Mouse (Mus musculus) neural tube, embryonic 12.5 days (tissue): Measurements from ENCODE around the gene Lmo4. TPM values are rescaled to one million over a fixed set of nuclear protein-coding genes. Genes with fewer than 3 reads are reported as not detected.

Source experiments
- ATAC-seq: fragments of 200-750 bp; cut with Nextera tagmentation; 2 replicates; pipeline ENCODE4 v1.8.0; 2017; ENCODE audit warnings: low read depth, mild to moderate bottlenecking, moderate TSS enrichment, moderate library complexity; ENCODE audit not compliant: low FRiP score
- H3K27ac ChIP-seq: fragments of 300-500 bp; sonication (generic); 2 replicates; pipeline ENCODE4 v1.5.1; 2016
- H3K27me3 ChIP-seq: fragments of 300-500 bp; sonication (generic); replicated peaks from 2 replicates; pipeline ENCODE4 v1.6.1; 2016; ENCODE audit warnings: mild to moderate bottlenecking
- H3K36me3 ChIP-seq: fragments of 300-500 bp; sonication (generic); 2 replicates; pipeline ENCODE4 v1.6.1; 2016; ENCODE audit warnings: mild to moderate bottlenecking
- H3K4me1 ChIP-seq: fragments of 300-500 bp; sonication (generic); 2 replicates; pipeline ENCODE4 v1.6.1; 2016
- H3K4me2 ChIP-seq: fragments of 300-500 bp; sonication (generic); replicated peaks from 2 replicates; pipeline ENCODE4 v1.6.1; 2016; ENCODE audit warnings: mild to moderate bottlenecking
- H3K4me3 ChIP-seq: fragments of 300-500 bp; sonication (generic); 2 replicates; pipeline ENCODE4 v1.5.1; 2016
- H3K9ac ChIP-seq: fragments of 300-500 bp; sonication (generic); 2 replicates; pipeline ENCODE4 v1.6.1; 2016; ENCODE audit warnings: mild to moderate bottlenecking
- H3K9me3 ChIP-seq: fragments of 300-500 bp; sonication (generic); 2 replicates; pipeline ENCODE4 v1.6.1; 2016; ENCODE audit warnings: mild to moderate bottlenecking
- WGBS: fragments of 180-500 bp; shearing (Covaris S2); methylation state at CpG from one replicate; pipeline ENCODE4 v1.1.7; 2016; 5-methylcytosine and 5-hydroxymethylcytosine counted together
- polyA plus RNA-seq: library from polyadenylated mRNA; unstranded; fragments of >200 nt; fragmentation: Nextera tagmentation; extraction: Ambion mirVana; gene quantifications from 2 replicates; pipeline ENCODE4 v1.2.1, GENCODE M21; 2016

The Lmo4 gene
- polyA plus RNA-seq, 1 experiment from 2014 or later: 53.3 TPM

- no peaks in the 10 kb centered on the region for H3K9me3 ChIP-seq
- H3K4me1 ChIP-seq: peaks cover 35% of the 10 kb centered on the region
- H3K4me3 ChIP-seq: peak overlapping the region; percentile 78
- H3K9ac ChIP-seq: peak overlapping the region; percentile 96
- peak overlapping the region; percentile 74 for H3K27ac ChIP-seq
- no peaks in the 10 kb centered on the region for H3K27me3 ChIP-seq
- WGBS: under 1% methylated on average over 61 of the region's 64 CpGs
- H3K36me3 ChIP-seq: no peaks in the 10 kb centered on the region
- peak overlapping the region; percentile 91 for H3K4me2 ChIP-seq
- peak; percentile 19 for ATAC-seq
These were observed 3.0 kb downstream of the Lmo4 start for GRCm38 (mm10) chr3:144201794-144202573.

GRCm38 (mm10) chr3:144185327-144186152 is 19.5 kb downstream of the Lmo4 start:
- WGBS: 66% methylated on average over 13 of the region's 13 CpGs
- Histone ChIP-seq H3K27me3 (no peaks in the 10 kb centered on the region), H3K9ac (no peak overlapping the region), H3K27ac (no peak overlapping the region), H3K4me2 (no peak overlapping the region), H3K4me1 (no peaks in the 10 kb centered on the region), H3K4me3 (no peak overlapping the region), H3K36me3 (peaks cover 24% of the 10 kb centered on the region), H3K9me3 (no peaks in the 10 kb centered on the region)
- ATAC-seq: no peak

- Histone ChIP-seq H3K27ac (no peak overlapping the region), H3K36me3 (peaks cover 18% of the 10 kb centered on the region), H3K9me3 (no peaks in the 10 kb centered on the region), H3K4me1 (no peaks in the 10 kb centered on the region), H3K4me2 (no peak overlapping the region), H3K4me3 (no peak overlapping the region), H3K27me3 (no peaks in the 10 kb centered on the region), H3K9ac (no peak overlapping the region)
- WGBS: 76% methylated on average over 4 of the region's 4 CpGs
- ATAC-seq: no peak
These were observed 20.1 kb downstream of the Lmo4 start for GRCm38 (mm10) chr3:144184918-144185317.

GRCm38 (mm10) chr3:144182229-144182628 is 22.8 kb downstream of the Lmo4 start:
- no peak for ATAC-seq
- Histone ChIP-seq H3K4me1 (no peaks in the 10 kb centered on the region), H3K4me2 (no peak overlapping the region), H3K27ac (no peak overlapping the region), H3K27me3 (no peaks in the 10 kb centered on the region), H3K36me3 (no peaks in the 10 kb centered on the region), H3K9me3 (no peaks in the 10 kb centered on the region), H3K9ac (no peak overlapping the region), H3K4me3 (no peak overlapping the region)
- 74% methylated on average over 6 of the region's 6 CpGs for WGBS

- Histone ChIP-seq H3K36me3 (no peaks in the 10 kb centered on the region), H3K4me2 (no peak overlapping the region), H3K27ac (no peak overlapping the region), H3K4me3 (no peak overlapping the region), H3K9ac (no peak overlapping the region), H3K4me1 (no peaks in the 10 kb centered on the region), H3K9me3 (no peaks in the 10 kb centered on the region), H3K27me3 (no peaks in the 10 kb centered on the region)
- 63% methylated on average over 3 of the region's 3 CpGs for WGBS
- no peak for ATAC-seq
These were observed 26.1 kb downstream of the Lmo4 start for GRCm38 (mm10) chr3:144178937-144179336.

- Histone ChIP-seq H3K36me3 (no peaks in the 10 kb centered on the region), H3K4me2 (no peak overlapping the region), H3K4me1 (no peaks in the 10 kb centered on the region), H3K9ac (no peak overlapping the region), H3K27ac (no peak overlapping the region), H3K27me3 (no peaks in the 10 kb centered on the region), H3K9me3 (no peaks in the 10 kb centered on the region), H3K4me3 (no peak overlapping the region)
- WGBS: 63% methylated on average over 7 of the region's 7 CpGs
- ATAC-seq: peak; percentile 29; the same call in 1 of the 2 replicates
These were observed 31.0 kb downstream of the Lmo4 start for GRCm38 (mm10) chr3:144173866-144174588.

GRCm38 (mm10) chr3:144173138-144173537 is 31.9 kb downstream of the Lmo4 start:
- Histone ChIP-seq H3K9ac (no peak overlapping the region), H3K4me2 (no peak overlapping the region), H3K36me3 (no peaks in the 10 kb centered on the region), H3K9me3 (no peaks in the 10 kb centered on the region), H3K4me3 (no peak overlapping the region), H3K27ac (no peak overlapping the region), H3K4me1 (no peaks in the 10 kb centered on the region), H3K27me3 (no peaks in the 10 kb centered on the region)
- WGBS: 63% methylated on average over 11 of the region's 11 CpGs
- ATAC-seq: peak; percentile 21; the same call in 1 of the 2 replicates

GRCm38 (mm10) chr3:144171749-144172148 is 33.3 kb downstream of the Lmo4 start:
- Histone ChIP-seq H3K4me3 (no peak overlapping the region), H3K27me3 (no peaks in the 10 kb centered on the region), H3K9ac (no peak overlapping the region), H3K27ac (no peak overlapping the region), H3K36me3 (no peaks in the 10 kb centered on the region), H3K4me2 (no peak overlapping the region), H3K9me3 (no peaks in the 10 kb centered on the region), H3K4me1 (no peaks in the 10 kb centered on the region)
- 82% methylated on average over 2 of the region's 2 CpGs for whole genome bisulfite sequencing
- ATAC-seq: no peak

GRCm38 (mm10) chr3:144170539-144170938 is 34.5 kb downstream of the Lmo4 start:
- Histone ChIP-seq H3K27me3 (no peaks in the 10 kb centered on the region), H3K36me3 (no peaks in the 10 kb centered on the region), H3K4me3 (no peak overlapping the region), H3K9ac (no peak overlapping the region), H3K27ac (no peak overlapping the region), H3K4me1 (no peaks in the 10 kb centered on the region), H3K9me3 (no peaks in the 10 kb centered on the region), H3K4me2 (no peak overlapping the region)
- 90% methylated on average over 2 of the region's 2 CpGs for WGBS
- no peak for ATAC-seq

- H3K27me3 ChIP-seq: no peaks in the 10 kb centered on the region
- no peaks in the 10 kb centered on the region for H3K36me3 ChIP-seq
- no peak overlapping the region for H3K27ac ChIP-seq
- no peak overlapping the region for H3K4me3 ChIP-seq
- H3K9ac ChIP-seq: no peak overlapping the region
- H3K9me3 ChIP-seq: no peaks in the 10 kb centered on the region
- no peaks in the 10 kb centered on the region for H3K4me1 ChIP-seq
- no peak for ATAC-seq
- H3K4me2 ChIP-seq: no peak overlapping the region
- 94% methylated on average over 8 of the region's 8 CpGs for WGBS
These were observed 38.4 kb downstream of the Lmo4 start for GRCm38 (mm10) chr3:144166439-144167155.

- Histone ChIP-seq H3K4me2 (no peak overlapping the region), H3K9me3 (no peaks in the 10 kb centered on the region), H3K27ac (no peak overlapping the region), H3K4me3 (no peak overlapping the region), H3K4me1 (no peaks in the 10 kb centered on the region), H3K9ac (no peak overlapping the region), H3K27me3 (no peaks in the 10 kb centered on the region), H3K36me3 (no peaks in the 10 kb centered on the region)
- ATAC-seq: no peak
- WGBS: 85% methylated on average over 12 of the region's 12 CpGs
These were observed 39.6 kb downstream of the Lmo4 start for GRCm38 (mm10) chr3:144165439-144165838.
